Mouse (Mus musculus) forebrain, postnatal 0 days (tissue): ENCODE results near the gene Washc1. TPM values are rescaled to one million over a fixed set of nuclear protein-coding genes. Genes with fewer than 3 reads are reported as not detected.
"Not testable (repeated sequence)": the region's sequence is repeated elsewhere in the genome, so short reads cannot be mapped to it uniquely, and the experiment has no call there.

Source experiments
- ATAC-seq: fragments of 200-750 bp; cut with Nextera tagmentation; 2 replicates; pipeline ENCODE4 v1.8.0; 2017; ENCODE audit warnings: mild to moderate bottlenecking, moderate library complexity
- DNase-seq: peaks from one replicate; pipeline ENCODE4 v3.0.0-alpha.2; 2015
- H3K27ac ChIP-seq: fragments of 300-500 bp; sonication (generic); 2 replicates; pipeline ENCODE4 v1.5.1; 2014; ENCODE audit warnings: low read depth, mild to moderate bottlenecking, antibody characterized with exemption, low read length, moderate library complexity, mixed read lengths
- H3K27me3 ChIP-seq: fragments of 300-500 bp; sonication (generic); 2 replicates; pipeline ENCODE4 v1.6.1; 2014; ENCODE audit warnings: mild to moderate bottlenecking, low read length, mixed read lengths; ENCODE audit not compliant: insufficient read depth
- H3K36me3 ChIP-seq: fragments of 300-500 bp; sonication (generic); 2 replicates; pipeline ENCODE4 v1.6.1; 2014; ENCODE audit warnings: mild to moderate bottlenecking, moderate library complexity; ENCODE audit not compliant: insufficient read depth
- H3K4me1 ChIP-seq: fragments of 300-500 bp; sonication (generic); 2 replicates; pipeline ENCODE4 v1.6.1; 2014; ENCODE audit warnings: antibody characterized with exemption; ENCODE audit not compliant: insufficient read depth
- H3K4me2 ChIP-seq: fragments of 300-500 bp; sonication (generic); 2 replicates; pipeline ENCODE4 v1.6.1; 2014; ENCODE audit warnings: low read depth, mild to moderate bottlenecking, moderate library complexity
- H3K4me3 ChIP-seq: fragments of 300-500 bp; sonication (generic); 2 replicates; pipeline ENCODE4 v1.5.1; 2014; ENCODE audit warnings: low read depth, low read length, mixed read lengths
- H3K9ac ChIP-seq: fragments of 300-500 bp; sonication (generic); 2 replicates; pipeline ENCODE4 v1.6.1; 2014; ENCODE audit warnings: mild to moderate bottlenecking
- H3K9me3 ChIP-seq: fragments of 300-500 bp; sonication (generic); 2 replicates; pipeline ENCODE4 v1.6.1; 2016; ENCODE audit warnings: low read length
- CTCF ChIP-seq: sonication (generic); IDR thresholded peaks from 2 replicates; pipeline ENCODE4 v1.5.1; 2016; ENCODE audit warnings: antibody characterized with exemption, control low read depth, low read depth
- WGBS: fragments of 180-500 bp; shearing (Covaris S2); extraction: QIAGEN DNeasy Blood & Tissue Kit; methylation state at CpG from one replicate; pipeline ENCODE4 v1.1.7; 2014; 5-methylcytosine and 5-hydroxymethylcytosine counted together
- polyA plus RNA-seq: library from polyadenylated mRNA; unstranded; fragments of >200 nt; fragmentation: Nextera tagmentation; extraction: Ambion mirVana; gene quantifications from 2 replicates; pipeline ENCODE4 v1.2.1, GENCODE M21; 2015
- total RNA-seq: library from RNA; depleted of rRNA; stranded (reverse); fragments of >200 nt; gene quantifications from 2 replicates; pipeline ENCODE4 v1.2.3, GENCODE M21; 2014; rRNA removed

Washc1 gene
- total RNA-seq (53.0 and 54.6 TPM in 2 replicates), polyA plus RNA-seq (38.9 and 42.0 TPM in 2 replicates)

GRCm38 (mm10) chr17:66111402-66111959, at the start of gene Washc1:
Washc1 (plus strand) TSS chr17:66111545.
- WGBS, result under 1% methylated on average over 37 of the region's 41 CpGs
- TF ChIP-seq CTCF, result peak; percentile 28; the same call in 1 of the 2 replicates
- Histone ChIP-seq H3K9me3 (no peaks in the 10 kb centered on the region), H3K4me1 (no peaks in the 10 kb centered on the region), H3K4me3 (peak within 1 kb of the TSS; percentile 92), H3K36me3 (peaks cover 26% of the 10 kb centered on the region), H3K9ac (peak within 1 kb of the TSS; percentile 74), H3K4me2 (peak within 1 kb of the TSS; percentile 64), H3K27ac (peak within 1 kb of the TSS; percentile 59), H3K27me3 (no peaks in the 10 kb centered on the region)
- ATAC-seq (peak; percentile 99), DNase-seq (peak; percentile 89)

- Histone ChIP-seq H3K4me1 (no peaks in the 10 kb centered on the region), H3K4me3 (no peak overlapping the region), H3K4me2 (no peak overlapping the region), H3K27me3 (no peaks in the 10 kb centered on the region), H3K27ac (no peak overlapping the region), H3K9me3 (no peaks in the 10 kb centered on the region), H3K9ac (no peak overlapping the region), H3K36me3 (no peaks in the 10 kb centered on the region)
- no peak for DNase-seq
- 91% methylated on average over 4 of the region's 4 CpGs for WGBS
- ATAC-seq, result no peak
- no peak for TF ChIP-seq CTCF
These were observed 46.2 kb upstream of the Washc1 start for GRCm38 (mm10) chr17:66065115-66065514.

GRCm38 (mm10) chr17:66069036-66069435, 42.3 kb upstream of the Washc1 start:
- H3K9ac ChIP-seq, ATAC-seq: not testable (repeated sequence)
- 93% methylated on average over 2 of the region's 2 CpGs for WGBS

GRCm38 (mm10) chr17:66073971-66074370, 37.4 kb upstream of the Washc1 start:
- Histone ChIP-seq H3K27me3 (no peaks in the 10 kb centered on the region), H3K9ac (no peak overlapping the region), H3K36me3 (no peaks in the 10 kb centered on the region), H3K4me3 (no peak overlapping the region), H3K4me1 (peaks cover 14% of the 10 kb centered on the region; the same call in 1 of the 2 replicates), H3K9me3 (no peaks in the 10 kb centered on the region), H3K27ac (no peak overlapping the region), H3K4me2 (no peak overlapping the region)
- WGBS, result 87% methylated on average over 7 of the region's 7 CpGs
- ATAC-seq, result no peak
- no peak for TF ChIP-seq CTCF
- DNase-seq, result no peak

More at GRCm38 (mm10) chr17:66069036-66069435, 42.3 kb upstream of the Washc1 start:
- not testable (repeated sequence) for H3K27me3 ChIP-seq, H3K4me2 ChIP-seq, DNase-seq, H3K27ac ChIP-seq, H3K36me3 ChIP-seq, H3K4me3 ChIP-seq, H3K4me1 ChIP-seq, H3K9me3 ChIP-seq

GRCm38 (mm10) chr17:66075827-66076173, 35.5 kb upstream of the Washc1 start:
- H3K27me3 ChIP-seq, result no peaks in the 10 kb centered on the region
- peak overlapping the region; percentile 87 for H3K9ac ChIP-seq
- peak overlapping the region; percentile 61 for H3K4me2 ChIP-seq
- 2% methylated on average over 12 of the region's 12 CpGs for WGBS
- H3K4me1 ChIP-seq, result peaks cover 14% of the 10 kb centered on the region; the same call in 1 of the 2 replicates
- peaks cover 14% of the 10 kb centered on the region for H3K36me3 ChIP-seq
- H3K27ac ChIP-seq, result peak overlapping the region; percentile 97
- DNase-seq (no peak), ATAC-seq (no peak)
- H3K9me3 ChIP-seq, result no peaks in the 10 kb centered on the region
- H3K4me3 ChIP-seq, result peak overlapping the region; percentile 94
- TF ChIP-seq CTCF, result no peak

- peak overlapping the region; percentile 97 for H3K27ac ChIP-seq
- no peaks in the 10 kb centered on the region for H3K27me3 ChIP-seq
- WGBS, result under 1% methylated on average over 88 of the region's 95 CpGs
- no peak for TF ChIP-seq CTCF
- ATAC-seq, result peak; percentile 70
- H3K9me3 ChIP-seq, result no peaks in the 10 kb centered on the region
- peaks cover 18% of the 10 kb centered on the region for H3K36me3 ChIP-seq
- H3K4me2 ChIP-seq, result peak overlapping the region; percentile 61
- peak overlapping the region; percentile 87 for H3K9ac ChIP-seq
- DNase-seq, result peak; percentile 59
- peak overlapping the region; percentile 94 for H3K4me3 ChIP-seq
- peaks cover 14% of the 10 kb centered on the region; the same call in 1 of the 2 replicates for H3K4me1 ChIP-seq
These were observed 35.0 kb upstream of the Washc1 start for GRCm38 (mm10) chr17:66076174-66076927.

- DNase-seq (peak; percentile 97), ATAC-seq (peak; percentile 96)
- no peaks in the 10 kb centered on the region for H3K9me3 ChIP-seq
- H3K27ac ChIP-seq, result peak within 1 kb of the TSS; percentile 97
- TF ChIP-seq CTCF, result no peak
- peak within 1 kb of the TSS; percentile 94 for H3K4me3 ChIP-seq
- WGBS, result 9% methylated on average over 53 of the region's 53 CpGs
- peak within 1 kb of the TSS; percentile 68 for H3K4me2 ChIP-seq
- H3K4me1 ChIP-seq, result peaks cover 14% of the 10 kb centered on the region; the same call in 1 of the 2 replicates
- H3K36me3 ChIP-seq, result peaks cover 18% of the 10 kb centered on the region
- H3K9ac ChIP-seq, result peak within 1 kb of the TSS; percentile 87
- no peaks in the 10 kb centered on the region for H3K27me3 ChIP-seq
These were observed 34.4 kb upstream of the Washc1 start, which contains the start of gene Ankrd12 for GRCm38 (mm10) chr17:66076934-66077333. Ankrd12 (minus strand) TSS chr17:66077089.
